Mouse (Mus musculus) embryo, embryonic 10 days (tissue): Measurements from ENCODE around the gene Plac8.

Experiments
- DNase-seq: peaks from one replicate; pipeline ENCODE4 v3.0.0-alpha.2; 2015; ENCODE audit warnings: low spot score

Plac8 gene

GRCm38 (mm10) chr5:100535826-100536225 is 36.2 kb downstream of the Plac8 start:
- DNase-seq, result no peak

- no peak for DNase-seq
Measured at GRCm38 (mm10) chr5:100526164-100526563, 45.9 kb downstream of the Plac8 start.

DNA sequence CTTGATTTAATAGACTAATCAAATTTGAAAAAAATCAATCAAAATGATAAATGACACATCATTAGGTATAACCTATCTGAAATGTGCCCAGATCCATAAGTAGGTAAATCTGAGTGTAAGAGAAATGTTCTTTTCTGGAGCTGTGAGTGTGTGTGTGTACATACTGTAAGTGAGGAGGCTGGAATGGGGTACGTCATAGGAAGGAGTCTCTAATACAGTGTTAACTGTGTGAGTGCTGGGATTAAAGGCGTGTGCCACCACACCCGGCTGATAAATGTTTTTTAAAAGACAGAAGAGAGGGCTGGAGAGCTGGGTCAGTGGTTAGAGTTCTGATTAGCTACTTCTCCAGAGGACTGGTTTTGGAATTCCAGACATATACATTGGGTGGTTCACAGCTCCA is 46.4 kb downstream of the Plac8 start:
- no peak for DNase-seq

DNA sequence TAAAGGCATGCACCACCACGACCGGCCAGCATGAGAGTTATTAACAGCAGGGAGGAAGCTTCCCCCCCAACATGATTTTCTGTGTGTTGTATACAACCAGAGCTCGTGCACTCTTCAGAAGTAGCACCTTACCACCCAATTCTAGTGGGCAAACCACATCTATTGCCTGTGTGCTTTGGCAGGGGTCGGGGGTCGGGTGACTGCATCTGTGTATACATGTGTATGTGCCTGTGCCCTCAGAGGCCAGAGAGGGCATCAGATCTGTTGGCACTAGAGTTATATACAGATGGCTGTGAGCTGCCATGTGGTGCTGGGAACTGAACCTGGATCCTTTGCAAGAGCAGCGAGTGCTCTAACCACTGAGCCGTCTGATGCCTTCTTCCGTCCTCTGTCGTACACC is 47.1 kb downstream of the Plac8 start:
- DNase-seq, result no peak

DNA sequence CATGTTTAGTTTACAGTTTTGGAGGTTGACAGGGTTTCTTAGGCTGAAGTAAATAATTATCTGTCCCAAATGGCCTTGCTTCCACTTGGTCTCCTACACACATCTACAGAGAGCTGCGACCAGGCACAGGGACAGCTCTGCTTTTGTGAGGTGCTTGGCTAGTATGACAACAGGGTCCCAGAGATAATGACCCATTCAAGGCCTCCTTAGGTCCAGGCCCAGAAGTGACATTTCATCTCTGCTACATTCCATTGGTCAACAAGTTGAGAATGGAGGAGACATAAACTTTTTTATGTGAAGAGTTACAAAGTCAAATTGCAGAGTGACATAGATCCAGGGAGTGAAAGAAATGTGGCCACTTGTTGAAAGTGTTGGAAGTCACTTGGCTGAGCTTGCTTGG is 48.7 kb downstream of the Plac8 start:
- no peak for DNase-seq

DNA sequence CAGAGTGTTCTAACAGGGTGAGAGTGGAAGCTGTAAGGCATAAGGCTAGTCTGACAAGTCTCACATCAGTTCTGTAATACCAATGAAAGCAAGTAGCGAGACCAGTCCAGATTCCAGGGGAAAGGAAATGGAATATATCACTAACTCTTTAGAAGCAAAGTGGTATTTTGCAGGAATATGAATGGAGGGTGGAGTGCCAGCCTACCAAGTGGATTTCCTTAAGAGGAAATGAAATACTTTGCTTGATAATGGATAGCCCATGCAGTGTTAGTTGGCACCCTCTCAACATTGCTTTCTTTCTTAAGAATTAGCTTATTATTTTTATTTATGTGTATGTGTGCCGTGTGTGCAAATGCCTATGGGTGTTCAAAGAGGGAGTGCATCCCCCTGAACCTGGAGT is 51.8 kb downstream of the Plac8 start:
- no peak for DNase-seq

- DNase-seq, result peak; percentile 14
Measured at GRCm38 (mm10) chr5:100519027-100519411, 53.0 kb downstream of the Plac8 start.

- peak; percentile 99 for DNase-seq
Measured at GRCm38 (mm10) chr5:100518049-100519026, 53.7 kb downstream of the Plac8 start, which contains the start of gene Cops4. Gene Cops4 (plus strand): TSS chr5:100518309.

DNA sequence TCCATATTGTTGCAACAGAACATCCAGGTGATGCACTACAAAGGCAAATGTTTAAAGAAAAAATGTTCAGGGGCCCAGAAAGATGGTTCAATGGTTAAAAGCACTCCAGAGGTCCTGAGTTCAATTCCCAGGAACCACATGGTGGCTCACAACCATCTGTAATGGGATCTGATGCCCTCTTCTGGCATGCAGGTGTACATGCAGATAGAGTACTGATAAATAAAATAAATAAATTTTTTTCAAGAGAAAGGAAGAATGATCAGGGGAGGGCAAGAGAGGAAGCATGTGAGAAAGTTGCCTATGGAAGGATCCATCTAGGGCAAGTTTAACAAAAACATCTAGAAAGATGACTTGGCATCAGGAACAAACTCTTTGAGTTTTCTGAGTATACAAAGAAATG is 59.5 kb downstream of the Plac8 start:
- no peak for DNase-seq

GRCm38 (mm10) chr5:100509247-100509646 is 62.8 kb downstream of the Plac8 start:
- no peak for DNase-seq
